Mouse (Mus musculus) megakaryocyte, embryonic 14.5 days (primary cell): ENCODE results near the gene Dhx30. TPM values are rescaled to one million over a fixed set of nuclear protein-coding genes. Genes with fewer than 3 reads are reported as not detected.
A peak's percentile ranks its signal among the peaks of the same experiment; 100 is the strongest.
"Not testable (repeated sequence)": the region's sequence is repeated elsewhere in the genome, so short reads cannot be mapped to it uniquely, and the experiment has no call there.

Source experiments
- H3K27me3 ChIP-seq: replicated peaks from 2 replicates; pipeline ENCODE3; 2012; ENCODE audit warnings: inconsistent platforms
- H3K36me3 ChIP-seq: replicated peaks from 2 replicates; pipeline ENCODE3; 2012; ENCODE audit warnings: low read length, inconsistent platforms, mixed read lengths
- H3K4me1 ChIP-seq: 2 replicates; pipeline ENCODE4 v1.6.1; 2012; ENCODE audit warnings: inconsistent platforms
- H3K4me3 ChIP-seq: replicated peaks from 2 replicates; pipeline ENCODE3; 2012; ENCODE audit warnings: moderate library complexity, mild to moderate bottlenecking, inconsistent platforms
- H3K9me3 ChIP-seq: 2 replicates; pipeline ENCODE4 v1.6.1; 2012; ENCODE audit warnings: inconsistent platforms
- FLI1 ChIP-seq: IDR thresholded peaks from 2 replicates; pipeline ENCODE4 v1.6.1; 2012; ENCODE audit warnings: low read length, inconsistent platforms, mixed read lengths
- GATA1 ChIP-seq: IDR thresholded peaks from 3 replicates; pipeline ENCODE4 v1.6.1; 2012; ENCODE audit warnings: mixed read lengths, low read length, inconsistent platforms, borderline replicate concordance
- polyA plus RNA-seq: library from polyadenylated mRNA; stranded (reverse); fragments of >175 nt; gene quantifications from 2 replicates; pipeline ENCODE4 v1.2.3, GENCODE M21; 2012; ENCODE audit warnings: low replicate concordance; ENCODE audit not compliant: insufficient read depth

Dhx30 gene
- 8.9 and 15.5 TPM in 2 replicates for polyA plus RNA-seq

- Histone ChIP-seq H3K27me3 (no peaks in the 10 kb centered on the region), H3K4me1 (peaks cover 27% of the 10 kb centered on the region), H3K36me3 (peaks cover 32% of the 10 kb centered on the region), H3K4me3 (peak within 1 kb of the TSS; percentile 100), H3K9me3 (no peaks in the 10 kb centered on the region)
- no peak for TF ChIP-seq FLI1
- no peak for TF ChIP-seq GATA1
These were observed at the start of gene Dhx30 for GRCm38 (mm10) chr9:110117779-110118139. Gene Dhx30 (minus strand): TSS chr9:110117830.

GRCm38 (mm10) chr9:110163071-110163470 is 45.4 kb upstream of the Dhx30 start:
- Histone ChIP-seq H3K4me3 (no peak overlapping the region), H3K9me3 (no peaks in the 10 kb centered on the region), H3K27me3 (no peaks in the 10 kb centered on the region), H3K36me3 (peaks cover 66% of the 10 kb centered on the region), H3K4me1 (peaks cover 28% of the 10 kb centered on the region)
- TF ChIP-seq FLI1 (no peak), GATA1 (no peak)

- H3K4me3 ChIP-seq: peak overlapping the region; percentile 10
- H3K4me1 ChIP-seq: peaks cover 28% of the 10 kb centered on the region
- H3K27me3 ChIP-seq: no peaks in the 10 kb centered on the region
- peaks cover 66% of the 10 kb centered on the region for H3K36me3 ChIP-seq
- no peak for TF ChIP-seq GATA1
- TF ChIP-seq FLI1: no peak
- H3K9me3 ChIP-seq: no peaks in the 10 kb centered on the region
These were observed 44.8 kb upstream of the Dhx30 start for GRCm38 (mm10) chr9:110162441-110162840.

- peaks cover 23% of the 10 kb centered on the region for H3K4me1 ChIP-seq
- not testable (repeated sequence) for H3K9me3 ChIP-seq, H3K27me3 ChIP-seq, H3K4me3 ChIP-seq
- H3K36me3 ChIP-seq: peaks cover 68% of the 10 kb centered on the region
These were observed 42.9 kb upstream of the Dhx30 start for GRCm38 (mm10) chr9:110160486-110160885.

- H3K4me3 ChIP-seq: no peak overlapping the region
- peaks cover 67% of the 10 kb centered on the region for H3K36me3 ChIP-seq
- H3K9me3 ChIP-seq: no peaks in the 10 kb centered on the region
- H3K4me1 ChIP-seq: peaks cover 23% of the 10 kb centered on the region
- TF ChIP-seq GATA1 (no peak), FLI1 (no peak)
- H3K27me3 ChIP-seq: no peaks in the 10 kb centered on the region
These were observed 41.4 kb upstream of the Dhx30 start for GRCm38 (mm10) chr9:110159036-110159435.

GRCm38 (mm10) chr9:110148598-110148997 is 31.0 kb upstream of the Dhx30 start:
- peaks cover 63% of the 10 kb centered on the region for H3K36me3 ChIP-seq
- H3K9me3 ChIP-seq: no peaks in the 10 kb centered on the region
- H3K4me1 ChIP-seq: peaks cover 46% of the 10 kb centered on the region
- no peaks in the 10 kb centered on the region for H3K27me3 ChIP-seq
- no peak for TF ChIP-seq FLI1
- TF ChIP-seq GATA1: no peak
- peak overlapping the region; percentile 59 for H3K4me3 ChIP-seq

- peaks cover 49% of the 10 kb centered on the region for H3K36me3 ChIP-seq
- H3K27me3 ChIP-seq: no peaks in the 10 kb centered on the region
- no peak overlapping the region for H3K4me3 ChIP-seq
- TF ChIP-seq FLI1: no peak
- peaks cover 57% of the 10 kb centered on the region for H3K4me1 ChIP-seq
- H3K9me3 ChIP-seq: no peaks in the 10 kb centered on the region
These were observed 24.5 kb upstream of the Dhx30 start for GRCm38 (mm10) chr9:110142097-110142496.

GRCm38 (mm10) chr9:110139119-110139518 is 21.5 kb upstream of the Dhx30 start:
- Histone ChIP-seq H3K9me3 (no peaks in the 10 kb centered on the region), H3K4me1 (peaks cover 71% of the 10 kb centered on the region), H3K4me3 (peak overlapping the region; percentile 54), H3K36me3 (peaks cover 66% of the 10 kb centered on the region), H3K27me3 (no peaks in the 10 kb centered on the region)
- no peak for TF ChIP-seq FLI1
- TF ChIP-seq GATA1: no peak

- Histone ChIP-seq H3K27me3 (no peaks in the 10 kb centered on the region), H3K36me3 (peaks cover 38% of the 10 kb centered on the region), H3K4me1 (peaks cover 66% of the 10 kb centered on the region), H3K9me3 (no peaks in the 10 kb centered on the region), H3K4me3 (no peak overlapping the region)
- TF ChIP-seq FLI1: no peak
- TF ChIP-seq GATA1: no peak
These were observed 16.5 kb upstream of the Dhx30 start for GRCm38 (mm10) chr9:110134176-110134575.

GRCm38 (mm10) chr9:110132921-110133320 is 15.3 kb upstream of the Dhx30 start:
- Histone ChIP-seq H3K4me1 (peaks cover 56% of the 10 kb centered on the region), H3K36me3 (peaks cover 37% of the 10 kb centered on the region), H3K27me3 (no peaks in the 10 kb centered on the region), H3K9me3 (no peaks in the 10 kb centered on the region), H3K4me3 (peak overlapping the region; percentile 97)
- TF ChIP-seq GATA1 (no peak), FLI1 (no peak)

- no peaks in the 10 kb centered on the region for H3K9me3 ChIP-seq
- H3K36me3 ChIP-seq: peaks cover 32% of the 10 kb centered on the region
- peaks cover 51% of the 10 kb centered on the region for H3K4me1 ChIP-seq
- H3K4me3 ChIP-seq: peak overlapping the region; percentile 97
- H3K27me3 ChIP-seq: no peaks in the 10 kb centered on the region
- TF ChIP-seq FLI1 (no peak), GATA1 (no peak)
These were observed 14.6 kb upstream of the Dhx30 start for GRCm38 (mm10) chr9:110132201-110132605.
